Mouse (Mus musculus) cerebellum, postnatal 14 days (tissue): ENCODE measurements at regions not wholly inside any gene's neighbourhood (a gene's known extent, or its start where the extent isn't known, plus 50 kb on each side); places are given as distances from the start of the nearest gene placed in this dataset.
A peak's percentile ranks its signal among the peaks of the same experiment; 100 is the strongest.

Experiments used
- DNase-seq, 2 experiments: peaks; one replicate each; pipeline ENCODE4 v3.0.0; 2021; ENCODE audit warnings: mixed read lengths in 2 of 2

- no peak for DNase-seq
Measured at GRCm38 (mm10) chr2:173368899-173369298, 92.6 kb upstream of the Pmepa1 start.

- no peak for DNase-seq
Measured at GRCm38 (mm10) chr2:173376926-173377325, 100.6 kb upstream of the Pmepa1 start.

GRCm38 (mm10) chr2:173377497-173378257 lies 101.3 kb upstream of the Pmepa1 start:
- no peak for DNase-seq

GRCm38 (mm10) chr2:173379736-173380135 lies 103.4 kb upstream of the Pmepa1 start:
- no peak for DNase-seq

GRCm38 (mm10) chr2:173380341-173380761 lies 104.0 kb upstream of the Pmepa1 start:
- no peak for DNase-seq

GRCm38 (mm10) chr2:173382176-173382813 lies 106.0 kb upstream of the Pmepa1 start:
- DNase-seq: no peak

- DNase-seq: no peak
Measured at GRCm38 (mm10) chr2:173384935-173385586, 108.7 kb upstream of the Pmepa1 start.

- DNase-seq: no peak
Measured at GRCm38 (mm10) chr2:173385722-173386141, 109.4 kb upstream of the Pmepa1 start.

GRCm38 (mm10) chr2:173388140-173388539 lies 111.8 kb upstream of the Pmepa1 start:
- DNase-seq: no peak

- DNase-seq: no peak
Measured at GRCm38 (mm10) chr2:173392557-173393323, 116.4 kb upstream of the Pmepa1 start.

- no peak for DNase-seq
Measured at GRCm38 (mm10) chr2:173393324-173393592, 116.9 kb upstream of the Pmepa1 start.

GRCm38 (mm10) chr2:173395526-173395925 lies 119.2 kb upstream of the Pmepa1 start:
- DNase-seq: no peak

- DNase-seq: no peak
Measured at GRCm38 (mm10) chr2:173397846-173398331, 121.6 kb upstream of the Pmepa1 start.

GRCm38 (mm10) chr2:173405629-173406028 lies 116.8 kb upstream of the 1700021F07Rik start:
- no peak for DNase-seq

GRCm38 (mm10) chr2:173406344-173407094 lies 115.9 kb upstream of the 1700021F07Rik start:
- DNase-seq: peak; percentile 49 to 60

GRCm38 (mm10) chr2:173407133-173407532 lies 115.3 kb upstream of the 1700021F07Rik start:
- DNase-seq: no peak

GRCm38 (mm10) chr2:173408681-173409081 lies 113.7 kb upstream of the 1700021F07Rik start:
- DNase-seq: no peak

- no peak for DNase-seq
Measured at GRCm38 (mm10) chr2:173409433-173409832, 113.0 kb upstream of the 1700021F07Rik start.

GRCm38 (mm10) chr2:173413906-173414656 lies 108.3 kb upstream of the 1700021F07Rik start:
- DNase-seq: peak; percentile 77 to 83

GRCm38 (mm10) chr2:173415429-173415828 lies 107.0 kb upstream of the 1700021F07Rik start:
- no peak for DNase-seq

- peak in 1 of 2 experiments; percentile 45 for DNase-seq
Measured at GRCm38 (mm10) chr2:173416921-173417320, 105.5 kb upstream of the 1700021F07Rik start.
